Mouse (Mus musculus) liver, postnatal 0 days (tissue): ENCODE measurements around the gene Vps37c.

ENCODE experiments used
- CTCF ChIP-seq: sonication (generic); IDR thresholded peaks from 2 replicates; pipeline ENCODE4 v1.5.1; 2016; ENCODE audit warnings: antibody characterized with exemption, low read depth
- EP300 ChIP-seq: IDR thresholded peaks from 2 replicates; pipeline ENCODE4 v1.6.1; 2016; ENCODE audit warnings: antibody characterized with exemption, low read depth, mild to moderate bottlenecking

DNA sequence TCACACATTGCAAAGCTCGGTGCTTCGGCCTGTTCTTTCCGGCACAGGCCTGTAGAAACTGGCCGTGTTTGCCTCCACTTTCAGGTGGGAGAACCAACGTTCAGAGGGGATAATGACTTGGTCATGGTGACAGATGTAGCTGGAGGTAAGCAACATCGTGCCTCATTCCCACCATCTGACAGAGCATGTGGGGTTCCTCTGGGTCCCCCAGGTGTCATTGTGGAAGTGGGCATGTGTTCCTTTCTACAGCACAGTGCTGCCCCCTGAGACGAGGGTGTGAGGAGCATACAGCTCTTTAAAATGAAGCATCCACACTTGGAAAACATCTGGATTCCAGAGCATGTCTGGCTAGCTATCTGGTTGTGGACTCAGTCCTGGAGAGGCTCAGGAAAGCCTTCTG, 46.0 kb downstream of the Vps37c start:
- TF ChIP-seq CTCF (no peak), EP300 (no peak)
